ENCODE assay signal across 8 mouse cellular contexts in genomic region chr8:61589972-61590391, GRCm38 (mm10).
DNase-seq lines count a peak whose midpoint lies in the region; ATAC-seq and TF ChIP-seq lines count a peak whose summit lies in the region.

No protein-coding gene starts in this region.

- intact Hi-C loops in left cerebral cortex, postnatal 25 days (cut with DNase I), result no loop called here

- H3K36me3 ChIP-seq in hindbrain, embryonic 10.5 days, result peaks cover 16% of the 10 kb centered on the region
- H3K36me3 ChIP-seq in limb, embryonic 14.5 days (ENCODE audit: control insufficient read depth, insufficient read depth, low read length), result no peaks in the 10 kb centered on the region

- H3K27ac ChIP-seq in cerebellum, adult 2 months (ENCODE audit: insufficient read depth, low read length), result no peak overlapping the region
- peak overlapping the region; percentile 91 for H3K27ac ChIP-seq in hindbrain, embryonic 10.5 days
- peak overlapping the region; percentile 58 for H3K27ac ChIP-seq in limb, embryonic 14.5 days (replicated peaks; ENCODE audit: low read depth, low read length)

- WGBS in cerebellum, adult 2 months, result 9% methylated on average over 11 of the region's 11 CpGs
- 2% methylated on average over 11 of the region's 11 CpGs for WGBS in hindbrain, embryonic 10.5 days
- WGBS in limb, embryonic 14.5 days, result 2% methylated on average over 11 of the region's 11 CpGs

- peak; percentile 29; the same call in 1 of the 2 replicates for ATAC-seq in limb, embryonic 14.5 days (ENCODE audit: low FRiP score, low read depth)

- no peak for TF ChIP-seq POLR2A in cerebellum, adult 2 months (IDR thresholded peaks at IDR 0.05; ENCODE audit: borderline replicate concordance, insufficient read depth, low read length)
- no peak for TF ChIP-seq POLR2A in limb, embryonic 14.5 days (IDR thresholded peaks at IDR 0.05; ENCODE audit: borderline replicate concordance, extremely low read depth, insufficient read depth, insufficient read length)

- H3K4me2 ChIP-seq in limb, embryonic 14.5 days (replicated peaks; ENCODE audit: low read depth, low read length, severe bottlenecking), result peak overlapping the region; percentile 68

- peak; percentile 12 to 20 for DNase-seq in cerebellum, adult 2 months
- no peak for DNase-seq in cerebellum, adult 11-12 months
- DNase-seq in embryo, embryonic 9.5 days (ENCODE audit: extremely low spot score), result peak; percentile 60
- peak; percentile 55 for DNase-seq in hindbrain, embryonic 10.5 days (ENCODE audit: low spot score)
- DNase-seq in limb, embryonic 14.5 days (ENCODE audit: low spot score), result no peak
- DNase-seq in retina, embryonic 14.5 days (ENCODE audit: low spot score), result peak; percentile 54
- no peak for DNase-seq in gastrocnemius, adult 8-10 months (ENCODE audit: low spot score in 2 of 2)
- DNase-seq in left cerebral cortex, postnatal 25 days (ENCODE audit: low spot score in 2 of 2), result no peak

- no peak for TF ChIP-seq CTCF in cerebellum, adult 2 months (IDR thresholded peaks at IDR 0.05; ENCODE audit: borderline replicate concordance, insufficient read depth, low read depth, low read length)

- H3K4me3 ChIP-seq in cerebellum, adult 2 months (replicated peaks; ENCODE audit: insufficient read depth, low read depth, low read length), result peak overlapping the region; percentile 21
- H3K4me3 ChIP-seq in hindbrain, embryonic 10.5 days, result peak overlapping the region; percentile 67
- H3K4me3 ChIP-seq in limb, embryonic 14.5 days (replicated peaks; ENCODE audit: low read length), result peak overlapping the region; percentile 69

- peak overlapping the region; percentile 59 for H3K9ac ChIP-seq in limb, embryonic 14.5 days (ENCODE audit: low read depth, low read length, severe bottlenecking)

- peaks cover 3% of the 10 kb centered on the region; the same call in 1 of the 2 replicates for H3K4me1 ChIP-seq in cerebellum, adult 2 months (ENCODE audit: control insufficient read depth, insufficient read depth, low read length)
- H3K4me1 ChIP-seq in hindbrain, embryonic 10.5 days (replicated peaks), result peaks cover 53% of the 10 kb centered on the region
- H3K4me1 ChIP-seq in limb, embryonic 14.5 days (ENCODE audit: control insufficient read depth, insufficient read depth, low read length), result peaks cover 21% of the 10 kb centered on the region

- H3K9me3 ChIP-seq in hindbrain, embryonic 10.5 days, result no peaks in the 10 kb centered on the region
- no peaks in the 10 kb centered on the region for H3K9me3 ChIP-seq in limb, embryonic 14.5 days (ENCODE audit: control insufficient read depth, low read length)

- no peaks in the 10 kb centered on the region; the same call in 1 of the 2 replicates for H3K27me3 ChIP-seq in cerebellum, adult 2 months (ENCODE audit: control insufficient read depth, insufficient read depth, low read length)
- no peaks in the 10 kb centered on the region for H3K27me3 ChIP-seq in hindbrain, embryonic 10.5 days (ENCODE audit: insufficient read depth, poor library complexity, severe bottlenecking)
- H3K27me3 ChIP-seq in limb, embryonic 14.5 days (ENCODE audit: control insufficient read depth, insufficient read depth, low read length), result no peaks in the 10 kb centered on the region

Comparison
In these comparisons a context has a peak if more than half of its experiments do, and no peak if none do; other contexts are left out.
1. DNase-seq: peak in cerebellum, adult 2 months (2 of 2), embryo, embryonic 9.5 days (single experiment), hindbrain, embryonic 10.5 days (single experiment) and retina, embryonic 14.5 days (single experiment); none in cerebellum, adult 11-12 months (single experiment), limb, embryonic 14.5 days (single experiment), gastrocnemius, adult 8-10 months (0 of 2) and left cerebral cortex, postnatal 25 days (0 of 2).
2. Peak in every context shown above with its lines, with median percentiles within 50 percentile points of each other: H3K4me3 ChIP-seq.